Mouse (Mus musculus): ENCODE results near the gene Hoxc12.

DNA sequence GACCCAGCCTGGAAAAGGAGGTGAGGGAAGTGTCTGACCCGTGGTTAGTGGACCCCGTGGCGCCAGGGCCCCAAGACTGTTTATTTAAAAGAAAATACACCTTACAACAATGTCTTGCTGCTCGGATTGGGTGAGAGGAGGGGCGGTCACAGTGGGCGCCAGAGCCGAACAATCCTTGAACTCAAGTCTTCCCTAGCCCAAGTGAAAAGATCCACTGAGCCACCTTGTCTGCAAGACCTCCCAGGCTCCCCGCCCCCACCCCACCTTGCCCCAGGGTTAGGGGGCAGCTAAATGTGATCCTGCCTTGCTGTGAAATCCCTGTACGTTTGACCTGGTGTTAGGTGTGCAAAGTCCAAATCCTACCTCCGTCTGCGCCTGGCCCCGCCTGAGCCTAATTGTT is 20.3 kb downstream of the Hoxc12 start:
- TF ChIP-seq CTCF (conservative IDR thresholded peaks at IDR 0.05; ENCODE audit: low read length), result no peak
- TF ChIP-seq NANOG (IDR thresholded peaks at IDR 0.05; ENCODE audit: borderline replicate concordance, low read length), result no peak
